Mouse (Mus musculus) stomach, postnatal 0 days (tissue): ENCODE results near the gene Tmprss6. TPM values are rescaled to one million over a fixed set of nuclear protein-coding genes. Genes with fewer than 3 reads are reported as not detected.

Experiments
- ATAC-seq: fragments of 200-750 bp; cut with Nextera tagmentation; 2 replicates; pipeline ENCODE4 v1.8.0; 2017; ENCODE audit not compliant: low FRiP score, low TSS enrichment
- DNase-seq: peaks from one replicate; pipeline ENCODE4 v3.0.0-alpha.2; 2016; ENCODE audit warnings: low spot score
- H3K27ac ChIP-seq: fragments of 300-500 bp; sonication (generic); replicated peaks from 2 replicates; pipeline ENCODE4 v1.5.1; 2014; ENCODE audit warnings: mild to moderate bottlenecking, control low read depth
- H3K27me3 ChIP-seq: fragments of 300-500 bp; sonication (generic); 2 replicates; pipeline ENCODE4 v1.6.1; 2014; ENCODE audit warnings: low read length; ENCODE audit not compliant: control insufficient read depth, insufficient read depth
- H3K36me3 ChIP-seq: fragments of 300-500 bp; sonication (generic); 2 replicates; pipeline ENCODE4 v1.6.1; 2014; ENCODE audit warnings: low read length, mixed read lengths; ENCODE audit not compliant: control insufficient read depth, insufficient read depth
- H3K4me1 ChIP-seq: fragments of 300-500 bp; sonication (generic); replicated peaks from 2 replicates; pipeline ENCODE4 v1.6.1; 2014; ENCODE audit warnings: antibody characterized with exemption; ENCODE audit not compliant: control insufficient read depth, insufficient read depth
- H3K4me2 ChIP-seq: fragments of 300-500 bp; sonication (generic); replicated peaks from 2 replicates; pipeline ENCODE4 v1.6.1; 2014; ENCODE audit warnings: low read depth, mild to moderate bottlenecking, control low read depth, moderate library complexity
- H3K4me3 ChIP-seq: fragments of 300-500 bp; sonication (generic); 2 replicates; pipeline ENCODE4 v1.5.1; 2014; ENCODE audit warnings: low read depth, low read length, control low read depth
- H3K9ac ChIP-seq: fragments of 300-500 bp; sonication (generic); 2 replicates; pipeline ENCODE4 v1.6.1; 2014; ENCODE audit warnings: mild to moderate bottlenecking, low read length, control low read depth, mixed read lengths
- H3K9me3 ChIP-seq: fragments of 300-500 bp; sonication (generic); 2 replicates; pipeline ENCODE4 v1.6.1; 2016; ENCODE audit warnings: low read length; ENCODE audit not compliant: control insufficient read depth
- CTCF ChIP-seq: IDR thresholded peaks from 2 replicates; pipeline ENCODE4 v1.5.1; 2016; ENCODE audit warnings: antibody characterized with exemption, low read depth, mild to moderate bottlenecking, moderate library complexity
- EP300 ChIP-seq: optimal IDR thresholded peaks from 2 replicates; pipeline ENCODE3; 2016; ENCODE audit warnings: antibody characterized with exemption
- WGBS: fragments of 180-500 bp; shearing (Covaris S2); extraction: QIAGEN DNeasy Blood & Tissue Kit; methylation state at CpG from one replicate; pipeline ENCODE4 v1.1.7; 2014; 5-methylcytosine and 5-hydroxymethylcytosine counted together
- polyA plus RNA-seq: library from polyadenylated mRNA; unstranded; fragments of >200 nt; fragmentation: Nextera tagmentation; extraction: Ambion mirVana; gene quantifications from 2 replicates; pipeline ENCODE4 v1.2.1, GENCODE M21; 2015

Tmprss6 gene
- polyA plus RNA-seq, 1 experiment from 2014 or later, result 0.50 TPM

DNA sequence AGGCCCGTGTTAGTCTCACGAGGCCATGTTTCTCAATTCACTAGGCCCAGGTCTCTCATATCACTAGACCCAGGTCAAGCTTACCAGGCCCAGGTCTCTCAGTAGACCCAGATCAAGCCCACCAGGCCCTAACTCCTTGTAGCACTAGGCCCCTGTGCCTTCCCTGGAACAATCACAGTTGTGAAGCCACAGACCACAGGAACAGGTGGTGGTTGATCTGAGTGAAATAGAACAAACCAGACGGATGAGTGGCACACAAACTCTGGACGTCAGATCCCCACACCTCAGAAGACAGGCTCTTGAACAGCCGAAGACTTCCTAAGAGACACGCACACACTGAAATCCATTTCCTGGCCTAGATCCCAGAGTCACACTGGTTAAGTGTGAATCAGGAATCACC lies 42.3 kb upstream of the Tmprss6 start:
- no peak overlapping the region for H3K4me3 ChIP-seq
- WGBS, result 79% methylated on average over 6 of the region's 6 CpGs
- H3K4me2 ChIP-seq, result no peak overlapping the region
- no peaks in the 10 kb centered on the region for H3K4me1 ChIP-seq
- no peak overlapping the region for H3K9ac ChIP-seq
- H3K9me3 ChIP-seq, result no peaks in the 10 kb centered on the region
- H3K27ac ChIP-seq, result no peak overlapping the region
- ATAC-seq, result no peak
- no peaks in the 10 kb centered on the region for H3K27me3 ChIP-seq
- no peaks in the 10 kb centered on the region for H3K36me3 ChIP-seq
- no peak for DNase-seq
- TF ChIP-seq EP300 (no peak), CTCF (no peak)

DNA sequence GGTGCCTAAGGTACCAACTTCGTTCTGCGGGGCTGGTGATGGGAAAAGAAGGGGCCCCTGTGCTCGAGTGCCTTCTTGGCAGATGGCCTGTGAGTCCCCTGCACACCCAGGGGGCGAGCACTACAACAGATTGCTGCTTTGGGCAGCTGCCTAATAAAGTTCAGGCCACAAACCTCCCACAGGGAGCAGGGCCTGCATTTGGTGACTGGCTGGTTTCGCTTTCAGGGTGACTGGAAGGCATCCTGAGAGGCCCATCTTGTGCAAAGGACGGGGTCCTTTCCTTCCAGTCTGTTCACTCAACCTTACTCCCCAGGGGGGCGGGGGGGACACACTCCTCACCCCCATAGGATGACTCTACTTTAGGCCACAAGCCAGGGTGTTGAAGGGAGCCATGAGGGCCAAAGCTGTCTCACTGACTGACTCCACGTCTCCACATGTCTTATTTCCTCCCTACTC lies 41.7 kb upstream of the Tmprss6 start:
- 65% methylated on average over 8 of the region's 8 CpGs for WGBS
- Histone ChIP-seq H3K36me3 (no peaks in the 10 kb centered on the region), H3K9ac (no peak overlapping the region), H3K27ac (no peak overlapping the region), H3K27me3 (no peaks in the 10 kb centered on the region), H3K4me1 (no peaks in the 10 kb centered on the region), H3K9me3 (no peaks in the 10 kb centered on the region), H3K4me2 (no peak overlapping the region), H3K4me3 (no peak overlapping the region)
- no peak for TF ChIP-seq EP300
- TF ChIP-seq CTCF, result no peak
- ATAC-seq (no peak), DNase-seq (no peak)

DNA sequence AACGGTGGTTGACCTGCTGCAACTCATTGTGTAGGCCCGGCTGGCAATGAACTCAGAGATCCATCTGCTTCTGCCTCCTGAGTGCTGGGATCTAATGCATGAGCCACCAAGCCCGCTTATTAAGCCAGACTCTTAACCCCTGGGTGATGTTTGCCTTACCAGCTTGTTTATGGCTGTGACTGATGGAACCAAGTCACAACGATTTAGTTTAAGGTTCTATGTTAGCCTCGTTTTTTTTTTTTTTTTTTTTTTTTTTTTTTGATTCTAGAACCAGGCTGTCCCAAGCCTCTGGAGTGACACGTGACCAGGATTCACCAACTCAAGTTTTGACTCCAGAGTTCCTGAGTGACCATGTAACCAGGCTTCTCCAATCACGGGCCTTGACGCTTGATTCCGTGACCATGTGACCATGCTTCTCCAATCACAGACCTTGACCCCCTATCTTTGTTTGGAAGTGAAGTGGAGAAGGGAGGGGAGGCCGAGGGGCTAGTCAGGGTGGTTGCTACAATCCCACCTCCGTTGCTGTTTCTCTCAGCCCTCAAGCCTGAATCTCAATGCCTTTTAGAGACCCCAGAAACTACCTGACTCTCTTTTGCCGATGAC lies 41.0 kb upstream of the Tmprss6 start:
- DNase-seq (no peak), ATAC-seq (no peak)
- H3K36me3 ChIP-seq, result no peaks in the 10 kb centered on the region
- no peak overlapping the region for H3K9ac ChIP-seq
- TF ChIP-seq CTCF (no peak), EP300 (no peak)
- no peak overlapping the region for H3K4me2 ChIP-seq
- no peaks in the 10 kb centered on the region for H3K9me3 ChIP-seq
- no peaks in the 10 kb centered on the region for H3K27me3 ChIP-seq
- H3K4me1 ChIP-seq, result no peaks in the 10 kb centered on the region
- H3K4me3 ChIP-seq, result no peak overlapping the region
- no peak overlapping the region for H3K27ac ChIP-seq
- 53% methylated on average over 12 of the region's 12 CpGs for WGBS

DNA sequence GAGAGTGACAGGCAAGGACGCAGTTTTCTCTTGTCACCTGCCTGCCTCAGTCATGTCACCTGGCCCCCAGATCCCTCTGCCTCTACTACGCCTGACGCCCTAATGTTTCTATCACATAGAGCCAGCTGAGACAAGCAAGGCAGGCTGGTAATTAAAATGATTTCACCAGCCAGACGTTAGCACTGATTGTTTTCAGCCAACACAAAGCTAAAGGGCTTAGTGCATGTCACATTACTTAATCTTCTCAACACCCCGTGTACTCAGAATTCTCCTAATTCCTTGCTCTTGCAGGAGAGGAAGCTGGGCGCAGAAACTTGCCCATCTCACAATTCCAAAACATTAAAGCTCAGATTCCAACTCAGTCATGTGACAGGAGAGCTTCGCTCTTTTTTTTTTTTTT lies 40.0 kb upstream of the Tmprss6 start:
- no peaks in the 10 kb centered on the region for H3K27me3 ChIP-seq
- H3K27ac ChIP-seq, result no peak overlapping the region
- H3K9me3 ChIP-seq, result no peaks in the 10 kb centered on the region
- H3K4me1 ChIP-seq, result no peaks in the 10 kb centered on the region
- 49% methylated on average over 7 of the region's 7 CpGs for WGBS
- no peak overlapping the region for H3K9ac ChIP-seq
- H3K36me3 ChIP-seq, result no peaks in the 10 kb centered on the region
- H3K4me3 ChIP-seq, result no peak overlapping the region
- no peak for ATAC-seq
- no peak for TF ChIP-seq EP300
- TF ChIP-seq CTCF, result no peak
- DNase-seq, result no peak
- H3K4me2 ChIP-seq, result no peak overlapping the region

DNA sequence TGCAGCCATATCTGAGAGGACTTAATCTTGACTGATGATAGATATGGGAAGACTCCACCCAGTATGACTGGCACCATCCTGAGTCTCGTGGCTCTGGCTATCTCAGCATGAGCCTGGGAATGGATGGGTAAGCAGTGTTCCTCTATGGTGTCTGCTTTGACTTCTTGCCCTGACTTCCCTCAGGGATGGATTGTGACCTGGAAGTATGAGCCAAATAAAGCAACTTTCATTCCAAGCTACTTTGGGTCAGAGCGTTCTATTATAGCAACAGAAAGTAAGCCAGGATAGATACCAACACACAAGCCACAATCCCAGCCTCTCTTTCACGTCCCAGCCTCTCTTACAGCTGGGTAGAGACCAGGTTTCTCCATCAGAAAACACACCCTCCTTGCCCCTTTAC lies 37.1 kb upstream of the Tmprss6 start:
- Histone ChIP-seq H3K27ac (no peak overlapping the region), H3K9me3 (no peaks in the 10 kb centered on the region), H3K4me3 (no peak overlapping the region), H3K36me3 (no peaks in the 10 kb centered on the region), H3K9ac (no peak overlapping the region), H3K4me2 (no peak overlapping the region), H3K4me1 (no peaks in the 10 kb centered on the region), H3K27me3 (no peaks in the 10 kb centered on the region)
- TF ChIP-seq EP300 (no peak), CTCF (no peak)
- DNase-seq (no peak), ATAC-seq (no peak)
- 70% methylated on average over 3 of the region's 3 CpGs for WGBS

DNA sequence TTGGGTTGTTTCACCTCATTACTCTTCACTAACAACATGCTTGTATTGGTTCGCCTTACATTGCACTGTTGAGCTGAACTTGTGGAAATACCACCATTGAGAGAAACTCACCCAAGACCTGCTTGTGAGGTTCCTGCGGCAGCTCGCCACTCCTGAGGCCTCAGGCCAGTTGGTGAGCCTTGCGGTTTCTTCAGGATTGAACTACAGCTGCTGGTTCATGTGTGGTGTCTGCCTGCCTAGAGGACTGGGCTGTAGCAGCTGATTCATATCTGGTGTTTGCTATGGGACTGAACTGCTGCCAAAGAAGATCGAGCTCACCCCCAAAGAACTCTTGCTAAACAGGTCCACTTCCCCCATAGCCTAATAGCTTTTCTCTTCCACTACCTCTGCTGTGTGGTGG lies 36.4 kb upstream of the Tmprss6 start:
- no peak overlapping the region for H3K9ac ChIP-seq
- no peaks in the 10 kb centered on the region for H3K27me3 ChIP-seq
- no peaks in the 10 kb centered on the region for H3K36me3 ChIP-seq
- H3K27ac ChIP-seq, result no peak overlapping the region
- TF ChIP-seq EP300 (no peak), CTCF (no peak)
- no peak overlapping the region for H3K4me3 ChIP-seq
- no peak overlapping the region for H3K4me2 ChIP-seq
- H3K4me1 ChIP-seq, result no peaks in the 10 kb centered on the region
- 95% methylated on average over 5 of the region's 5 CpGs for WGBS
- no peaks in the 10 kb centered on the region for H3K9me3 ChIP-seq
- DNase-seq (no peak), ATAC-seq (no peak)
